Mouse (Mus musculus) B cell, adult 2 months (primary cell): ENCODE results near the gene Olfr138.

Experiments used
- DNase-seq, 2 experiments: peaks; one replicate each; pipeline ENCODE4 v3.0.0; 2022

The Olfr138 gene

GRCm38 (mm10) chr17:38260735-38261134 is at the start of gene Olfr138:
Gene Olfr138, plus strand, starts transcription at chr17:38261035.
- no peak for DNase-seq

GRCm38 (mm10) chr17:38307470-38307869 is 46.6 kb downstream of the Olfr138 start, which contains the start of gene Olfr137:
Gene Olfr137, minus strand, starts transcription at chr17:38307570.
- no peak for DNase-seq
